Mouse (Mus musculus) kidney, embryonic 15.5 days (tissue): ENCODE measurements around the gene Kmt5a. TPM values are rescaled to one million over a fixed set of nuclear protein-coding genes. Genes with fewer than 3 reads are reported as not detected.

Experiments
- ATAC-seq: fragments of 200-750 bp; cut with Nextera tagmentation; replicated peaks from 2 replicates; pipeline ENCODE4 v1.8.0; 2017; ENCODE audit warnings: moderate TSS enrichment; ENCODE audit not compliant: low FRiP score
- H3K27ac ChIP-seq: fragments of 300-500 bp; sonication (generic); 2 replicates; pipeline ENCODE4 v1.5.1; 2015; ENCODE audit warnings: mild to moderate bottlenecking, inconsistent platforms
- H3K27me3 ChIP-seq: fragments of 300-500 bp; sonication (generic); 2 replicates; pipeline ENCODE4 v1.6.1; 2015; ENCODE audit warnings: inconsistent platforms
- H3K36me3 ChIP-seq: fragments of 300-500 bp; sonication (generic); 2 replicates; pipeline ENCODE4 v1.6.1; 2015; ENCODE audit warnings: inconsistent platforms
- H3K4me1 ChIP-seq: fragments of 300-500 bp; sonication (generic); 2 replicates; pipeline ENCODE4 v1.6.1; 2015; ENCODE audit warnings: inconsistent platforms
- H3K4me2 ChIP-seq: fragments of 300-500 bp; sonication (generic); 2 replicates; pipeline ENCODE4 v1.6.1; 2015; ENCODE audit warnings: moderate library complexity, mild to moderate bottlenecking, inconsistent platforms
- H3K4me3 ChIP-seq: fragments of 300-500 bp; sonication (generic); replicated peaks from 2 replicates; pipeline ENCODE4 v1.5.1; 2015; ENCODE audit warnings: mild to moderate bottlenecking, inconsistent platforms
- H3K9ac ChIP-seq: fragments of 300-500 bp; sonication (generic); 2 replicates; pipeline ENCODE4 v1.6.1; 2015; ENCODE audit warnings: mild to moderate bottlenecking, inconsistent platforms
- H3K9me3 ChIP-seq: fragments of 300-500 bp; sonication (generic); replicated peaks from 2 replicates; pipeline ENCODE4 v1.6.1; 2016; ENCODE audit warnings: inconsistent platforms
- WGBS: fragments of 180-500 bp; shearing (Covaris S2); methylation state at CpG from one replicate; pipeline ENCODE4 v1.1.7; 2015; ENCODE audit warnings: mixed read lengths; 5-methylcytosine and 5-hydroxymethylcytosine counted together
- polyA plus RNA-seq: library from polyadenylated mRNA; unstranded; fragments of >200 nt; fragmentation: Nextera tagmentation; extraction: Ambion mirVana; gene quantifications from 2 replicates; pipeline ENCODE4 v1.2.1, GENCODE M21; 2015

The Kmt5a gene
- polyA plus RNA-seq, 1 experiment from 2014 or later: 45.5 TPM

GRCm38 (mm10) chr5:124468365-124468764, 28.6 kb downstream of the Kmt5a start:
- peaks cover 47% of the 10 kb centered on the region for H3K36me3 ChIP-seq
- no peak overlapping the region for H3K9ac ChIP-seq
- no peak overlapping the region for H3K4me2 ChIP-seq
- H3K4me3 ChIP-seq: no peak overlapping the region
- ATAC-seq: no peak
- no peaks in the 10 kb centered on the region for H3K4me1 ChIP-seq
- 90% methylated on average over 7 of the region's 7 CpGs for WGBS
- H3K9me3 ChIP-seq: no peaks in the 10 kb centered on the region
- H3K27me3 ChIP-seq: no peaks in the 10 kb centered on the region
- no peak overlapping the region for H3K27ac ChIP-seq

DNA sequence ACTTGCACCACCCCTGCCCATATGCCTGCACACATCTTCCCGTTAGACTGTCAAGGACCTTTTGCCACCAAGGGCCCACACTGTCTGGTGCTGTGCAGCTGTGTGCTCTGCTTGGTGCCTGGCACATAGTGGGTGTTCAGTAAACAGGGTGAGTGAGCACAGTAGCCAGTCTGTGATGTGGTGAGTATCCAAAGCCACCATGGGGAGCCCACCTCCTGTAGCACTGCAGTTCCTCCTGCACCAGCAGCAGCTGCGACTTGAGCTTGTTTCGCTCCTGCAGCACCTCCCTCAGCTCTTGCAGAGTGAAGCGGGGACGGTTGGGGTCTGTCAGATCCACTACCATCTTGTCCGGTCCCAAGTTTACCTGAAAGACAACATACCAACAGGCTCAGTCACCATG, 29.8 kb downstream of the Kmt5a start:
- H3K9ac ChIP-seq: no peak overlapping the region
- no peaks in the 10 kb centered on the region for H3K27me3 ChIP-seq
- H3K27ac ChIP-seq: no peak overlapping the region
- H3K9me3 ChIP-seq: no peaks in the 10 kb centered on the region
- H3K4me1 ChIP-seq: no peaks in the 10 kb centered on the region
- no peak overlapping the region for H3K4me2 ChIP-seq
- H3K4me3 ChIP-seq: no peak overlapping the region
- ATAC-seq: no peak
- H3K36me3 ChIP-seq: peaks cover 40% of the 10 kb centered on the region
- WGBS: 92% methylated on average over 6 of the region's 6 CpGs

GRCm38 (mm10) chr5:124470591-124471171, 31.0 kb downstream of the Kmt5a start:
- Histone ChIP-seq H3K27me3 (no peaks in the 10 kb centered on the region), H3K9ac (no peak overlapping the region), H3K4me1 (peaks cover 5% of the 10 kb centered on the region), H3K9me3 (no peaks in the 10 kb centered on the region), H3K4me2 (no peak overlapping the region), H3K4me3 (no peak overlapping the region), H3K27ac (0 out of 2 replicates have a peak overlapping the region, but pooled peaks have one; percentile 24), H3K36me3 (peaks cover 40% of the 10 kb centered on the region)
- WGBS: 74% methylated on average over 6 of the region's 6 CpGs
- ATAC-seq: no peak

GRCm38 (mm10) chr5:124478873-124479204, 39.1 kb downstream of the Kmt5a start:
- H3K27ac ChIP-seq: peak overlapping the region; percentile 87
- peak overlapping the region; percentile 81; the same call in 1 of the 2 replicates for H3K4me3 ChIP-seq
- H3K4me1 ChIP-seq: peaks cover 26% of the 10 kb centered on the region
- H3K27me3 ChIP-seq: no peaks in the 10 kb centered on the region
- H3K9me3 ChIP-seq: no peaks in the 10 kb centered on the region
- peak overlapping the region; percentile 84; the same call in 1 of the 2 replicates for H3K4me2 ChIP-seq
- no peak for ATAC-seq
- 75% methylated on average over 1 of the region's 1 CpGs for WGBS
- H3K9ac ChIP-seq: no peak overlapping the region
- no peaks in the 10 kb centered on the region for H3K36me3 ChIP-seq

GRCm38 (mm10) chr5:124480119-124480518, 40.4 kb downstream of the Kmt5a start:
- H3K36me3 ChIP-seq: no peaks in the 10 kb centered on the region
- H3K27me3 ChIP-seq: no peaks in the 10 kb centered on the region
- H3K9ac ChIP-seq: no peak overlapping the region
- H3K4me3 ChIP-seq: no peak overlapping the region
- no peak for ATAC-seq
- peaks cover 35% of the 10 kb centered on the region for H3K4me1 ChIP-seq
- H3K9me3 ChIP-seq: no peaks in the 10 kb centered on the region
- no peak overlapping the region for H3K27ac ChIP-seq
- WGBS: 55% methylated on average over 4 of the region's 4 CpGs
- H3K4me2 ChIP-seq: no peak overlapping the region

DNA sequence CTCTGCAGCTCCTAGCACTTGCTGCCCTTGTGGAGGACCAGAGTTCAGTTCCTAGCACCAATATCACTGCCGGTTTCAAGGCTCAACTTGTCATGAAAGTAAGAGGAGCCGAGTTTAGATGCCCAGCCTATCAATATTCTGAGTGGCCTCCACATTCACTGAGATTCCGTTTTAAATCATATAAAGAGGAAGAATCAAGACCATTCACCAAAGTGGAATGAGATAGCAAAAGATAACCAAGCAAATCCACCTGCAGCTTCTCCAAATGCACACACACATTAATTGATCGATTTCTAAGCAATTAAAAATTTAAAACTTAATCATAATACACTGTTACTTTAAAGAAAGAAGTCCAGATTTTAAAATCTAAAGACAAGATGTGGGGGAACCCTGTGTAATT, 42.0 kb downstream of the Kmt5a start:
- Histone ChIP-seq H3K4me2 (no peak overlapping the region), H3K36me3 (peaks cover 3% of the 10 kb centered on the region; the same call in 1 of the 2 replicates), H3K9ac (no peak overlapping the region), H3K9me3 (no peaks in the 10 kb centered on the region), H3K27ac (no peak overlapping the region), H3K4me3 (no peak overlapping the region), H3K4me1 (peaks cover 23% of the 10 kb centered on the region), H3K27me3 (no peaks in the 10 kb centered on the region)
- WGBS: 94% methylated on average over 4 of the region's 4 CpGs
- no peak for ATAC-seq

DNA sequence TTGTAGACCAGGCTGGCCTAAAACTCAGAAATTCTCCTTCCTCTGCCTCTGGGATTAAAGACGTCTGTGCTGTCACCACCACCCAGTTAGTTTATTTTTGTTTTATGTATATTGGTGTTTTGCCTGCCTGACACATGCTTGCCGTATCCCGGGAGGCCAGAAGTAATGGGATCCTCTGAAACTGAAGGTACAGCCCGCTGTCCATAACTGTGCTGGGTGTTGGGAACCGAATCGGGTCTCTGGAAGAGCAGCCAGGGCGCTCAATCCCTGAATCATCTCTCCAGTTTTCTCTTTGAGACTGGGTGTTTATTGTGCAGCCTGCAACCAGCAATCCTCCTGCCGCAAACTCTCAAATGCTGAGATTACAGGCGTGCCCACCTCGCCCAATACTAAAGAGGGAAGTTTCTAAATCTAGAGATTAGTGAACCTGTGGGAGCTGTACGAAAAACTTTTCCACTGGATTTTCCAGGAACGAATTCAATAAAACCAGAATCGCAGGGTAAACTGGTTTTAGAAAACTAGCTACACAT, 42.8 kb downstream of the Kmt5a start:
- peaks cover 6% of the 10 kb centered on the region; the same call in 1 of the 2 replicates for H3K36me3 ChIP-seq
- H3K4me1 ChIP-seq: peaks cover 20% of the 10 kb centered on the region
- WGBS: 1% methylated on average over 13 of the region's 13 CpGs
- H3K4me3 ChIP-seq: peak overlapping the region; percentile 63
- no peak for ATAC-seq
- no peaks in the 10 kb centered on the region for H3K27me3 ChIP-seq
- peak overlapping the region; percentile 64 for H3K9ac ChIP-seq
- H3K4me2 ChIP-seq: peak overlapping the region; percentile 69
- H3K27ac ChIP-seq: peak overlapping the region; percentile 99
- H3K9me3 ChIP-seq: no peaks in the 10 kb centered on the region

DNA sequence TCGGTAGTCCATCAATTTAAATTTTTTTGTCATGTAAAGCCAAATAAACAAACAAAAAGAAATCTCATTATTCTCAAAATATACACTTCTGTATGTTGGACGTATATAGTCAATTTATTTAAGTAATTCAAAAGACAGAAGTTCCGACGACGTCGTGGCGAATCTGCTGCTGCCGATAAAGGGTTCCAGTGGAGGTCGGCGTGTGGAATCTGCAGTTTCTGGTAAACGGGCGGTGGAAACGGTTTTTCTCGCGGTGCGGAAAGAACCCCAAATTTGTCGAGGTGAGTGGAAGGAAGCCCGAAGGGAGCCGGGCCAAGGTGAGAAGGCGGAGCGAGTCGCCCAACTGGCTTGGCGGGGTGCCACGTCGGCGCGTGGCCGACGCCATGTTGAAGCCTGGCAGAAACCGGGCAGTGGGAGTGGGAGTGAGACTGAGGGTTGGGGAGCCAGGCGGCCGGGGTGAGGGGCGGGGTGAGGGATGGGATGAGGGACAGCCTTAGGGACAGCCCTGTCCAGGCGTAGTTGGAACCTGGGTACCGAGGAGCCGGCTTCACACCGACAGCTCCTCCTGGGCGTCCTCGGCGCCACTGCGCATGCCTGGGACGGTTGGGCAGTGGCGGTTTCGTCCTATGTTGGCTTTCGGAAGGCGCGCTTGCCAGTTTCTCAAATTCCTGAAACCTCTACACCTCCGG, 43.4 kb downstream of the Kmt5a start, which contains the start of gene Snrnp35:
TSS of gene Snrnp35 (plus strand) at position 169 of the 689 bp plus-strand sequence.
- peak; percentile 96 for ATAC-seq
- no peaks in the 10 kb centered on the region for H3K27me3 ChIP-seq
- H3K9me3 ChIP-seq: no peaks in the 10 kb centered on the region
- peaks cover 20% of the 10 kb centered on the region for H3K4me1 ChIP-seq
- H3K36me3 ChIP-seq: peaks cover 7% of the 10 kb centered on the region; the same call in 1 of the 2 replicates
- peak within 1 kb of the TSS; percentile 99 for H3K27ac ChIP-seq
- under 1% methylated on average over 48 of the region's 48 CpGs for WGBS
- H3K4me2 ChIP-seq: peak within 1 kb of the TSS; percentile 69
- H3K4me3 ChIP-seq: peak within 1 kb of the TSS; percentile 63
- H3K9ac ChIP-seq: peak within 1 kb of the TSS; percentile 64

GRCm38 (mm10) chr5:124483655-124484396, 44.1 kb downstream of the Kmt5a start:
- peak overlapping the region; percentile 64 for H3K9ac ChIP-seq
- no peaks in the 10 kb centered on the region for H3K27me3 ChIP-seq
- H3K4me3 ChIP-seq: peak overlapping the region; percentile 63
- H3K36me3 ChIP-seq: peaks cover 7% of the 10 kb centered on the region; the same call in 1 of the 2 replicates
- ATAC-seq: peak; percentile 55; the same call in 1 of the 2 replicates
- peaks cover 16% of the 10 kb centered on the region for H3K4me1 ChIP-seq
- H3K4me2 ChIP-seq: peak overlapping the region; percentile 69
- H3K27ac ChIP-seq: peak overlapping the region; percentile 99
- WGBS: 8% methylated on average over 15 of the region's 15 CpGs
- H3K9me3 ChIP-seq: no peaks in the 10 kb centered on the region

GRCm38 (mm10) chr5:124485654-124486053, 45.9 kb downstream of the Kmt5a start:
- no peaks in the 10 kb centered on the region for H3K27me3 ChIP-seq
- no peak overlapping the region for H3K4me2 ChIP-seq
- H3K9ac ChIP-seq: no peak overlapping the region
- H3K9me3 ChIP-seq: no peaks in the 10 kb centered on the region
- H3K36me3 ChIP-seq: peaks cover 22% of the 10 kb centered on the region
- ATAC-seq: no peak
- H3K27ac ChIP-seq: no peak overlapping the region
- H3K4me1 ChIP-seq: peaks cover 13% of the 10 kb centered on the region
- no peak overlapping the region for H3K4me3 ChIP-seq
- WGBS: 85% methylated on average over 5 of the region's 5 CpGs

DNA sequence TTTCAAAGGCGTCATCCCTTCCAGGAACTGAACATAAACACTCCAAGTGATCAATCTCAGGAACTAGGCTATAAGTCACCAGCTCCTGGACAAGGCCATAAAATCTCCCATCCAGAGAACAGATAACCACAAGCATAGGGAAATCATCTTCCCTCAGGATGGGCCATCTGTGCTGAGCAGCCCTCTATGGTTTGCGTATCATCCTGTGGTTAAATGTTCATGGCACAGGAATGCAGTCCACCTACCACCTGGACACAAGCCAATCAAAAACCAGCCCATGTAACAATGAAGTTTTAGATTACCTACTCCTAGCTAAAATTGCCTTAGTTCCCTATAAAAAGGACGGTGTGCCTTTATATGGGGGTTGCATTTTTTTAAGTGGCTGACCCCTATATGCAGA, 49.2 kb downstream of the Kmt5a start:
- no peaks in the 10 kb centered on the region for H3K9me3 ChIP-seq
- H3K4me3 ChIP-seq: no peak overlapping the region
- H3K4me1 ChIP-seq: peaks cover 9% of the 10 kb centered on the region
- H3K27ac ChIP-seq: no peak overlapping the region
- H3K27me3 ChIP-seq: no peaks in the 10 kb centered on the region
- no peak for ATAC-seq
- 62% methylated on average over 3 of the region's 3 CpGs for WGBS
- peaks cover 54% of the 10 kb centered on the region for H3K36me3 ChIP-seq
- no peak overlapping the region for H3K9ac ChIP-seq
- H3K4me2 ChIP-seq: no peak overlapping the region

DNA sequence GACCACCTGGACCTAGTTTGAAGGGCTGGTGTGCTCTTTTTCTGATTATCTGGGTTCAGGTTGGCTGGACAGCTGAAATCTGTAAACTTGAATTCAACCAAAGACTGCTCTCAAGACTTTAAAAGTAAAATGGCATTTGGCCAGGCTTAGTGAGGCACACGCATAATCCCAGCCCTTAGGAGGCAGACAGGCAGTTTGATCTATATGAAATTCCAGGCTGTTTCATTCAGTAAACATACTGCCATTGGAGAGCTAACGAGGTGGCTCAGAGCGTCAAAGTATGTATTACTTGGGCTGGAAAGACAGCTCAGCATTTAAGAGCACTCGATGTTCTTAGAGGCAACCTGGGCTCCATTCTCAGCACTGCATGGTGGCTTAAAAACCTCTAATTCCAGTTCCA, 52.0 kb downstream of the Kmt5a start:
- peaks cover 78% of the 10 kb centered on the region for H3K36me3 ChIP-seq
- 0 out of 2 replicates have a peak overlapping the region, but pooled peaks have one; percentile 2 for H3K27ac ChIP-seq
- no peaks in the 10 kb centered on the region for H3K4me1 ChIP-seq
- H3K9me3 ChIP-seq: no peaks in the 10 kb centered on the region
- ATAC-seq: no peak
- no peak overlapping the region for H3K4me3 ChIP-seq
- no peak overlapping the region for H3K9ac ChIP-seq
- no peak overlapping the region for H3K4me2 ChIP-seq
- 92% methylated on average over 4 of the region's 4 CpGs for WGBS
- no peaks in the 10 kb centered on the region for H3K27me3 ChIP-seq
